In genomic region chr1:65223654-65224053, GRCm38 (mm10) we compare ENCODE assay signal across 43 mouse cellular contexts. TPM values are rescaled to one million over a fixed set of nuclear protein-coding genes. Genes with fewer than 3 reads are reported as not detected.
"Had no signal": no experiment of that assay in that cellular context is flagged by ENCODE, and none has a peak within 500 bp of the region (broad histone marks: within the 10 kb centered on the region; RNA-seq: fewer than 3 reads in every experiment).

No protein-coding gene starts in this region.

- H3K9me3 ChIP-seq: heart, embryonic 10.5 days; heart, embryonic 12.5 days; heart, embryonic 13.5 days; heart, embryonic 15.5 days; hindbrain, embryonic 10.5 days; hindbrain, embryonic 12.5 days; hindbrain, embryonic 13.5 days; hindbrain, embryonic 15.5 days; intestine, embryonic 15.5 days; kidney, embryonic 15.5 days had no signal

- H3K9ac ChIP-seq: heart, embryonic 12.5 days; heart, embryonic 13.5 days; heart, embryonic 15.5 days; hindbrain, embryonic 12.5 days; hindbrain, embryonic 13.5 days; hindbrain, embryonic 14.5 days; hindbrain, embryonic 15.5 days; intestine, embryonic 15.5 days; kidney, embryonic 15.5 days had no signal

- H3K4me3 ChIP-seq: heart, embryonic 10.5 days; heart, embryonic 12.5 days; heart, embryonic 13.5 days; heart, embryonic 15.5 days; hindbrain, embryonic 10.5 days; hindbrain, embryonic 12.5 days; hindbrain, embryonic 13.5 days; hindbrain, embryonic 15.5 days; intestine, embryonic 15.5 days; kidney, embryonic 15.5 days; layer of hippocampus, adult 2 months; left cerebral cortex, adult 2 months had no signal

- H3K4me1 ChIP-seq: heart, embryonic 10.5 days; heart, embryonic 12.5 days; heart, embryonic 13.5 days; heart, embryonic 15.5 days; hindbrain, embryonic 10.5 days; hindbrain, embryonic 12.5 days; hindbrain, embryonic 13.5 days; hindbrain, embryonic 15.5 days; intestine, embryonic 15.5 days; kidney, embryonic 15.5 days had no signal

- DNase-seq: heart, postnatal 10 days; heart, postnatal 14 days; heart, postnatal 36 days; heart, postnatal 4 days; kidney, adult 11 months; kidney, adult 18-20 months; kidney, adult 2 months; kidney, adult 8-10 months; kidney, adult 9 months; kidney, postnatal 10 days; kidney, postnatal 14 days; kidney, postnatal 25 days; kidney, postnatal 36 days; kidney, postnatal 4 days; layer of hippocampus, adult 9-11 months; layer of hippocampus, postnatal 36 days had no signal

- H3K27ac ChIP-seq: heart, embryonic 10.5 days; heart, embryonic 13.5 days; heart, embryonic 15.5 days; hindbrain, embryonic 10.5 days; hindbrain, embryonic 12.5 days; hindbrain, embryonic 13.5 days; hindbrain, embryonic 14.5 days; hindbrain, embryonic 15.5 days; hindbrain, postnatal 0 days; intestine, embryonic 15.5 days; kidney, embryonic 15.5 days; kidney, postnatal 0 days; layer of hippocampus, adult 2 months; left cerebral cortex, adult 2 months had no signal

- H3K27me3 ChIP-seq: heart, embryonic 12.5 days; heart, embryonic 13.5 days; heart, embryonic 15.5 days; hindbrain, embryonic 12.5 days; hindbrain, embryonic 13.5 days; hindbrain, embryonic 15.5 days; intestine, embryonic 15.5 days; kidney, embryonic 15.5 days had no signal

RNA-seq across cellular contexts. Expression of gene Pth2r, which starts 58.2 kb away (rescaled TPM):
- total RNA-seq: heart, postnatal 10 days; heart, postnatal 14 days; heart, postnatal 25 days; heart, postnatal 36 days; heart, postnatal 4 days; hematopoietic stem cell, adult 5-6 weeks had no signal
- polyA plus RNA-seq: heart, embryonic 10.5 days; heart, embryonic 12.5 days; heart, embryonic 13.5 days; heart, embryonic 14.5 days; heart, embryonic 15.5 days; heart, embryonic 16.5 days; heart, postnatal 0 days; inflammation-experienced regulatory T-cells, adult 6 months; intestine, embryonic 14.5 days; intestine, embryonic 15.5 days; intestine, embryonic 16.5 days; intestine, postnatal 0 days; kidney, embryonic 14.5 days; kidney, embryonic 15.5 days; kidney, embryonic 16.5 days; kidney, postnatal 0 days; large intestine, adult 2 months had no signal
